Mouse (Mus musculus) cerebellum, postnatal 36 days (tissue): Measurements from ENCODE around the gene Cypt1.

Experiments
- DNase-seq, 2 experiments: peaks; one replicate each; pipeline ENCODE4 v3.0.0; 2021 to 2022; ENCODE audit warnings: mixed read lengths in 2 of 2

Cypt1 gene

GRCm38 (mm10) chrX:16522569-16522968, at the start of gene Cypt1:
Gene Cypt1, plus strand, starts transcription at chrX:16522869.
- DNase-seq = no peak

- no peak for DNase-seq
Observed at GRCm38 (mm10) chrX:16546806-16547205, 24.1 kb downstream of the Cypt1 start.

DNA sequence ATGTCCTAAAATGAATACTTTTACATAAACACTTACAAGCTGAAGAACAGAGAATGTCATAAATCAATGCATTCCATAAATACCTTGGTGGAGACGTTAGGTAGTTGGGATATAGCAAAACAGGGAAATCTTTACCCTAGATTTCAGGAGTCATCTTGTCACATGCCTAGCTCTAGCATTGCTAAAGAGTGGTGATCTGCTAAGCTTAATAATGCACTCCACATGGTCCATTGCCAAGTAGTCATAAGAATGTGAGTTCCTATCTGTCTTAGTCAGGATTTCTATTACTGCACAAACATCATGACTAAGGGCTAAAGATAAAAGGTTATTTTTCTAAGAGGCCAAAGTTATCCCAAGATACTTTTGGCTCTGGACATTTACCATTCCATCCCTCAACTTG, 34.4 kb downstream of the Cypt1 start:
- DNase-seq = no peak

DNA sequence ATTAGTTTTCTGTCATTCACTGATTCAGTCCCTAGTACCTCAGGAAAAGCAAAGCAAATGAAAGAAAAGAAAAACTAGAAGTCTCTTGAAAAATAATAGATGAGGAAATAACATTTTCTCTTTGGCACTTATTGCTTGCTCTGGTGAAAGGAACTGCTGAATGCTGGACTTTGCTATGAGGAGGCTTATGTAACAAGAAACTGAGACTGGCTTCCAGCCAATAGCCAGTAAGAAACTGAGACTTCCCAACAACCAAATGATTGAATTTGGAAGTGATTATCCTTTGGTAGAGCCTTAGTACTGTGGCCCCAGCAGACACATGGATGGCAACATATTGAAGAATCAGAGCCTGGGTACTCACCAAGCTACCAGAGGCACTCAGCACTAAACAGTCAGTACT, 35.8 kb downstream of the Cypt1 start:
- no peak for DNase-seq
